Mouse (Mus musculus) brain, adult 2 months (tissue): ENCODE measurements at regions not wholly inside any gene's neighbourhood (a gene's known extent, or its start where the extent isn't known, plus 50 kb on each side); places are given as distances from the start of the nearest gene placed in this dataset.

ENCODE experiments used
- DNase-seq: peaks from one replicate; pipeline ENCODE4 v3.0.0; 2011; ENCODE audit warnings: low read depth, low spot score

DNA sequence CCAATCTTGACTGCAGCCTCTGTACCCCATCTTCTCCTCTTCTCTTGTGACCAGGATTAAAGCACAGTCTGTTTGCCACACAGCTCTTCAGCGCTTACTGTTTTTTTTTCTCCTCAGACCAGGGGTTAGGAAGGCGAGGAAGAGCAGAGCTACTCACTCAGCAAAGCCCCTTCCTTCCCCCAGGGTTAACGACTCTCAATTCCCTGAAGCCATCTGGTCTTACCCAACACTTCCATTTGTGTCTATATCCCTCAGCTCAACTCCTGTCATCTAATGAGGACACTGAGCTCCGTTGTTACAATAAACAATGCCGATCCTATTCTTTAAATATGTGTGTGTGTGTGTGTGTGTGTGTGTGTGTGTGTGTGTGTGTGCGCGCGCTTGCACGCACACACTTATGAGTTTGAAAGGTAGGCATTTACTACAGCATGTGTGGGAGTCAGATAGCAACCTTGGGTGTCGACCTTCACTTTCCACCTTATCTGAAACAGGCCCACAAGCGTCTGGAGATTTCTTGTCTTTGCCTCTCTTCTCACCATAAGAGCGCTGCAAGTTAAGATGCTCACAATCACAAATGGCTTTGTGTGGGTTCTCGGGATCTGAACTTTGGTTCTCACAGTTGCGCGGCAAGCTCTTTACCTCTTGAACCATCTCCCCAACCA is 79.3 kb upstream of the Six2 start:
- no peak for DNase-seq

DNA sequence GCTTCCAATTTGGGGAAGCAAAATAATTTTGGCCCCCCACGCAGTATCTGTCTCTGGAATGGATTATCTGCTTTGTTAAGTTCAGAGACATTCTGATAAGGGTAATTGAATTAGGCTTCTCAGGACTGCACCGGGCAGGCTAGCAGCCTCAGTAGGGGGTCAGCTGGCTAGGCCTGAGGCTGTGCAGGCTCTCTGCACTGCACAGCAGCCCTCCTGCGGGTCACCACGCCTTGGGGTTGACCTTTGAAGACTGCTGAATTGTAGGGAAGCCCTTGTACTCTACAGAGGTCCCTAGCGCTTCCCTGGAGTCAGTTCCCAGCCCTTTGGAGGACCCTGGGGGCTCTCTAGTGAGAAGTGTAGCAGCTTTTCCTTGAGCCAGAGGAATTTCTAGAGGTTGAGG is 78.5 kb upstream of the Six2 start:
- DNase-seq, result no peak

DNA sequence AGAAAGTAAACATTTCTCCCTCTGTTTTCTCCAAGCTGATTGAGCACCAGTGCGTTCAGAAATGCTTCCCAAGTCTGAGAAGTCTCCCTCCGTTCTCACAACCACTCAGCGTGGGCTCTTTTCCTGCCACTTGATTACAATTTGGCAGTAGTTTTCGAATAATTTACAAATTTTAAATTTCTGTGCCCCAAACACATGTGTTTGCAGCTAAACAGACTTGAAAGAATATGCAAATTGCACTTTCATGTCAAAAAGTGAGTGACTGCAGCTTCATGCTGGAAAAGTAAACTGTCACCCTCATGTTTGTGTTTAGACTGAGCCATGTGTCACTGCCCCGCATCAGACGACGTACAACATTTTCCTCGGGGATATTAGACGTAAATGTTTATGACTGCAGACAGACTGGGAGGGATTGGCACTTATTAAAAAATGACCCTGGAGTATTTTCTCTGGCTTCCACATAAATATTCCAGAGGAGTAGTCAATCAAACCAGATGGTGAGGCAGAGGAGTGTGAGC is 70.6 kb upstream of the Six2 start:
- peak; percentile 3 for DNase-seq

DNA sequence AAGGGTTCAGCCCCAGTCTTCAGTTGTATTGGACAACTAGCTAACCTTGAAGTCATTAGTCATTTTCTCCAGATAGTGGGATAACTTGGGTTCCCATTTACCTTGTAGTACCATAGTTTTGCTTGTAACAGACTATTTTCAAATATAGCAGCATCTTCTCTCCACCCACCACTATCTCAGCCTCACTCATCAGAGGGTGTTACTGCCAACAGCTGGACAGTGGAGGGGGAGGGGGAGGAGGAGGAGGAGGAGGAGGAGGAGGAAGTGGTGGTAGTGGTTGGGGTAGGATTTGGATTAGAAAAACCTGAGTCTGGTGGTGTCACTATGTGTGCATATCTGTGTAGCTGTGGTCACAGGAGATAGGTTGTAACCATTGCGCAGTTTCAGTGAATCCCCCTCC is 69.6 kb upstream of the Six2 start:
- no peak for DNase-seq

DNA sequence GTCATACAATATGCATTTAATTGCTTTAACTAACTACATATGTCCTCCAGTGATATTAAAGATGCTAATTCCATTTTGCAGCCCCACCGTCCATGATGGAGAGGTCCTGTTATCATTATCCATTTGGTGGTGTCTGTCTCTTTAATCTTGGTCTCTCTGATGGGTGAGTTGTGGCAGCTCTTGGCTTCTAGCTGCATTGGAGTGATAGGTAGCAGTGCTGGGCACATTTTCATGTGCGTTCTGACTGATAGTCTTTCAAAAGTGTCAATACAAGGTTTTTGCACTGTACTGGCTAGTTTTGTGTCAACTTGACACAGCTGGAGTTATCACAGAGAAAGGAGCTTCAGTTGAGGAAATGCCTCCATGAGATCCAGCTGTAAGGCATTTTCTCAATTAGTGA is 67.5 kb upstream of the Six2 start:
- DNase-seq, result no peak

DNA sequence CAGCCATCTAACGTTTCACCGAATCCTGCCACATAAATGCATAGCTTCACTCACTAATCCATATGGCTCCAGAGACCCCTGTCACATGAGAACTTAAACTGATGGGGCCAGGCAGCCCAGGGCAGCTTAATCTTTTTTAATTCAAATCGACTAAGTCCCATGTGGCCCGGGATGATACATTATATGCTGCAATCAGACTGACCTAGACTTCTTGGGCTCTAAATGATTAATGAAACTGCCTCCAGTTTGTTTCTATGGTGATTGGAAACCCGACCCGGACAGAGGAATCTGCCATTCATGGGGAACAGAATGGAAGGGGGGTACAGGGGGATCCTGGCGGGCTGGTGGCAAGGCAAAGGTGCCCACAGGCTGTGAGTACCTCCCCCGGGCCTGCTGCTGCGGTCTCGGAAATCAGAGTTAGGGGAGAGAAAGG is 60.6 kb upstream of the Six2 start:
- DNase-seq, result no peak

DNA sequence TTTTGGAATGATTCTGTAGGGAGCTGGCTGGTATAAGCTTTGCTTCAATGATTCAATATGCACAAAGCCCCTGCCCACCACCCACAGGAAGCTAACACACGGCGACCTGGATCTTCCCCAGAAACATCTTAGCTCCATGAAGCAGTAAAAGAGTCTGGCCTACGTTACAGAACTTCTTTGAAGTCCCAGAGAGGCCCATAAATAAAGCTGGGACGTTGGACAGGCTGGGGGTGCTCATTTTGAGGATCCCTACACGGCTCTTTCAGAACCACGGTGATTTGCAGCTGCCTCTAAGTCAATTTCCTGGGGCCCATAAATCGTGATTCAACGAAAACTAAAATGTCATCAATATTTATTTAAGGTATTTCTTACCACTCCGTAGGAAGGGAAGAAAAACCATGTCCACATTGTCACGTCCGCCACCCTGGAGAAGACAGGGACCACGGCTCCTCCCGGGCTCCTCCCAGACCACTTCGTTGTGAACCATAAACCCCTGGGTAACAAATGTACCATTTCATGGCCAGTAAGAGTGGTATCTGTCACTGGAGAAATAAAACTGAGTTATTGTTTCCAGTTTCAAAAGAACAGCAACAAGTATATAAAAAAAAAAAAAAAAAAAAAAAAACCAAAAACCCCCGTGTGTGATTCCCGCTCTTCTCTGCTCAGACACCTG is 60.0 kb upstream of the Six2 start:
- DNase-seq, result no peak
